Mouse (Mus musculus) cortical plate, adult 2 months (tissue): ENCODE measurements at regions not wholly inside any gene's neighbourhood (a gene's known extent, or its start where the extent isn't known, plus 50 kb on each side); places are given as distances from the start of the nearest gene placed in this dataset.

Experiments
- H3K27ac ChIP-seq: fragments of 200-500 bp; 2 replicates; pipeline ENCODE4 v1.5.1; 2012; ENCODE audit warnings: low read length, control low read depth, inconsistent platforms; ENCODE audit not compliant: insufficient read depth
- H3K4me1 ChIP-seq: fragments of 200-500 bp; 2 replicates; pipeline ENCODE4 v1.6.1; 2011; ENCODE audit warnings: low read length; ENCODE audit not compliant: control insufficient read depth, insufficient read depth
- H3K4me3 ChIP-seq: fragments of 200-500 bp; 2 replicates; pipeline ENCODE4 v1.5.1; 2011; ENCODE audit warnings: mild to moderate bottlenecking, low read length, control low read depth; ENCODE audit not compliant: insufficient read depth
- CTCF ChIP-seq: fragments of 200-500 bp; IDR thresholded peaks from 2 replicates; pipeline ENCODE4 v1.5.1; 2011; ENCODE audit warnings: mild to moderate bottlenecking, control low read depth, low read length; ENCODE audit not compliant: insufficient read depth; ENCODE audit errors: extremely low read depth
- POLR2A ChIP-seq: fragments of 200-500 bp; IDR thresholded peaks from 2 replicates; pipeline ENCODE4 v1.6.1; 2011; ENCODE audit warnings: mild to moderate bottlenecking, low read length, control low read depth; ENCODE audit not compliant: insufficient read depth; ENCODE audit errors: extremely low read depth

DNA sequence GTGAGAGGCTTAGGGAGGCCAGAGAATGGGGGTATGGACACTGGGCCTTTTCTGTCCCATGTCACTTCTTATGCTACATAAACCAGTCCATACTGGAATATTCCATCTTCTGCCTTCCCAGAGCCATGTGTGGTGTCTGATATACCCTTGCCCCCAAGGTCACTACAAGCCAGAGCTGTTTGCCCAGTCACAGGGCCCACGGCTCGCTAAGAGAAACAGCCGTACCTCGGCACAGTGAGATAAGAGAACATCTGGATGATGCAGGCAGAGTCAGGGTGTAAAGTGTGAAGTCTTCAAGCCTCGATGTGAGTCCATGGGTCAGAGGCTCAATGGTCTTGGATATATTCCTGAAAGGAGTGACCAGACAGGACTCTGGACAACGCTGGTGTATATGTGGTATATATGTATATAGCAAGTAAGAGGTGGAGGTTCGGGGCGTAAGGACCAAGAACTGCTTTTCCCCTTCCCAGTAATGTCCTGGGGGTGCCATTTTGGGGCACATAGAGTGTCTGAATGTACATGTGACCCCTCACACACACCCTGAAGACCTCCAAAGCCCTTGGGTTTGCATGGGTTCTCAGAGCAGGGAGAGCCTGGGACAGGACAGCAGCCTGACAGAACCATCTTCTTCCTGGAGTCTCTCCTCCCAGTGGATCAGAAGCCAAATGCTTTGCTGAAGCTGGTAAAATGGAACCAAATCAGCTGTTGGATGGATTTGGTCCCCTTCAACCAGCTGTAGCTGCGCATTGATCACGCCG, 58.1 kb upstream of the Slco4a1 start:
- no peak overlapping the region for H3K27ac ChIP-seq
- no peak overlapping the region for H3K4me3 ChIP-seq
- no peaks in the 10 kb centered on the region for H3K4me1 ChIP-seq
- no peak for TF ChIP-seq POLR2A
- TF ChIP-seq CTCF: no peak

DNA sequence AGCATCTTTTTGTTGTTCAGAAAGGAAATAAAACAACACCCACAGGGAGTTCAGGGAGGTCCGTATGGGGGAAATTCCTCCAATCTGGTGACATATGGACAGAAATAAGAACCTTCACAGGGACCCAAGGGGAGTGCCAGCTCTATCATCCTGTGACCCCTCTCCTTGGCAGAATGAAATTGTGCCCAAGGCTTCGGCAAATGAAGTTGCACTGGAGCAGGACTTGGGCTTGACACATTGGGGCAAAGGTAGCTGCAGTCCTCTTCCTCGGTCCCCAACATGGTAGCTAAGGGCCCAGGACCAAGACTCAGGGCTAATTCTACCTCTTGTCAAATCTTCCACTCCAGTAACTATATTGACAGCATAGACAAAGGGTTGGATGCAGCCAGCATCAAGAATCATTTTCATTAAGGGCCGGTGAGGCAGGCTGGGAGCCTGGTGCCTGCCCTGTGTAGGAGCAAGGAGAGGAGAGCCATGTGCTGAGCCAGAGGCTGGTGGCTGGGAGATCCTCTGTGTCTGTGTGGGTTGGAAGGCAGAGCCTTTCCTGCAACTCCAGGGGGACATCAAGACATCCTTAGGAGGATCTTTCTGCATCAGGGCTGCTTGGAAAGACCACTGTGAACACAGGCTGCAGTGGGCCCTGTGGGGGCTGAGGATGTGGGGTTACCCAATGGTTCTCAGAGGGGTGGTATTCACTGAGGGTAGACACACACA, 59.2 kb upstream of the Slco4a1 start:
- Histone ChIP-seq H3K27ac (no peak overlapping the region), H3K4me3 (no peak overlapping the region), H3K4me1 (no peaks in the 10 kb centered on the region)
- no peak for TF ChIP-seq POLR2A
- no peak for TF ChIP-seq CTCF

DNA sequence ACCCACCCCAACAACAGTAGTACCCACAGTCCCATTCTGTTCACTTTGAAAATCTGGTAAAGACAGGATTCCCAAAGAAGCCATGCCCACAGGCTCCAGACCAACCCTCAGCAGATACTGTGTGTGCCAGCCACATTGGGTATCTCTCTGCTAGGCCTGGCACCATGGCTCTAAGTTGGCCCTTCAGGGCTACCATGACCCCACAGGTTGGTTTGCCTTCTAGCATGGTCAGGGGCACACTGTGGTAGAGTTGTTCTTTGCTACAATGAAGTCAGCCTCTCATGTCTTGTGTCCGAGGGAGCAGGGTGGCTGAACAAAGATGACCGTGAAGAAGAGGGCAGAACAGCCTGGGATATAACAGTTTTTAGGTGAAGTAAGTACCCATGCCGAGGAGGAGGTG, 59.8 kb upstream of the Slco4a1 start:
- Histone ChIP-seq H3K4me3 (no peak overlapping the region), H3K27ac (no peak overlapping the region), H3K4me1 (no peaks in the 10 kb centered on the region)
- TF ChIP-seq POLR2A (no peak), CTCF (no peak)

DNA sequence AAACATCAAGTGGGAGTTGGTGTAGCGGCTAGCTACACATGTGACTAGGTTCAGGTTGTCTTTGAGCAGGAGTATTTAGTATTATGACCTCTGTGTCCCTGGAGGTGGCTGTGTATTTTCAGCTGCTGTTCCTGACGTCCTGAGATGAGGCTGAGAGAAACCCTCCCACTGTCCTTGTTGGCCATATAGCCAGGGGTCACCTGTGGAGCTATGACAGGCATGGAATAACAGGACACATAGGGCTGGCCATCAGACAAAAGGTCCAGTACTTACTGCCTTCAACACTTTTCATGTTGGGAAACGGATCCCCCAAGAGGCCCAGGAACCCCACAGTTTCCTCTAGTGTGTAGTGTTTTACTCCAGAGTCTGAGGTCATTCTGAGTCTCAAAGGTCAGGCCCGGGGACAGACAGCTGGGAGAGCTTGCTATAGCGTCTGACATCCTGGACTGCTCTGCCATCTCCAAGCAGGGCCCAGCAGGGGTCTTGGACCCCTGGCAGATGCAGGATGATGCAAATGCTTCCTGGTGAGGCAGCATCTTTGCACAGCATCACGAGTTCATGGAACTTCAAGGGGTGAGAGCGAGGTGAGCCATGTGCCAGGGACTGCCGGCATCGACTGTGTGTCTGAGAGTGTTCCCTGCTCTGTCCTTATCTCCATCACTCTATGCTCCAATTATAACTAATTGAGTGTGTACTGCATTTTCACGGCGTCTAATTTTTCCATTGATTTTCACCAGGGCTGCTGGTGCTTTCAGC, 60.6 kb upstream of the Slco4a1 start:
- no peak for TF ChIP-seq POLR2A
- no peak overlapping the region for H3K27ac ChIP-seq
- no peak overlapping the region for H3K4me3 ChIP-seq
- H3K4me1 ChIP-seq: no peaks in the 10 kb centered on the region

DNA sequence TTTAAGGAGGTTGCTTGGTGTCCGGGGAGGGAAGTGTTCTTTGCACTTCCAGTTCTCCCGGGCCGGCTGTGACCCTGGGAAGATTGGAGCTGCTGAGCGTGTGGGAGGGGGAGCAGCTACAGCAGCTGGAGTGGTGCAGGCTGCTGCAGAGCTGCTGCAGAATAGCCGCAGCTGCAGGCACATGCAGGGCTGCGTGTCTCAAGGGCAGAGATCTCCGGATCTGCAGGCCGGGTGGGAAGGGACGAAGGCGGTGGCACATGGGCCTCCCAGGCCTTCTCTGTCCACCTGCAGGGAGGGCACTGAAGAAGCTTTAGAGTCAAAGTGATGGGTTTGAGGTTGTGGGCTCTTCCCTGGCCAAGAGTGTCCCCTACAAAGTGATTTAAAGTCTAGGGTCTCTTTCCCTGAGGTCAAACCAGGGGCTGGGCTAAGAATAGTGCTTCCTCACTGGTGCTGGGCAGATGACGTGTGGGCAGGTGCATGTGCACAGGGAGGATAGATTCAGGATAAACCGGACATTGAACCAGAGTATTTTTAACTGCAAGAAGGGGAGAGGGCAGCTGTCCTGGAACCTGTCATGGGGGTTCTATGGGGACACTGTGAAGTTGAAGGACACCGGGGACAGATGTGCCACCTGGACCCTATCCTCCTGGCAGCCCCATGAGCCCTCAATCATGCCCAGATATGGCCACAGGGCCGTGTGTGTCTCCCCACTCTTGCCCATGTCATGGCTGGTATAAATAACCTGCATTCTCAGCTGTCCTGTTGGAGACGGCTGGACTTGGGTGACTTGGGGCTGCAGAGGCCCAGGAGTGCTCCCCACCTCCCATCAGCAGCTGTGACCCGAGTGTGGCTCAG, 58.6 kb upstream of the Gata5 start:
- Histone ChIP-seq H3K4me3 (no peak overlapping the region), H3K4me1 (no peaks in the 10 kb centered on the region), H3K27ac (no peak overlapping the region)
- TF ChIP-seq CTCF (no peak), POLR2A (no peak)

DNA sequence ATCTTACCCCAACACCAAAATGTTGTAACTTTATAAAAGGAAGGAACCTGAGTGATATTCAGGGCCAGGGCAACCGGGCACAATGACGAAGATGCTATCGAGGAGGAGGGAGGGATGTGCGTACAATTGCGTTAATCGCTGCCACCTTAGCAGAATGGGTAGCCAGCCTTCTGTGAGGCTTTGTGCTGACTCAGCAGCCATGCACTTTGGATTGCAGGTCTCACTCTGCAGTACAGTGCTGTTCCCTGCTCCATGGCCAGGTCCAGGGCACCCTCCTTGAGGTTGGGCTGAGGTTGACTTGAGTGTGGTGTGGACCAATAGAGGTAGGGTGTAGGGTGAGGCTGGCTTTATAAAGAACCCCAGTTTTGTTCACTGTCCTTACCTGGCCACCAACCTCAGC, 57.8 kb upstream of the Gata5 start:
- no peaks in the 10 kb centered on the region for H3K4me1 ChIP-seq
- TF ChIP-seq POLR2A: no peak
- no peak for TF ChIP-seq CTCF

DNA sequence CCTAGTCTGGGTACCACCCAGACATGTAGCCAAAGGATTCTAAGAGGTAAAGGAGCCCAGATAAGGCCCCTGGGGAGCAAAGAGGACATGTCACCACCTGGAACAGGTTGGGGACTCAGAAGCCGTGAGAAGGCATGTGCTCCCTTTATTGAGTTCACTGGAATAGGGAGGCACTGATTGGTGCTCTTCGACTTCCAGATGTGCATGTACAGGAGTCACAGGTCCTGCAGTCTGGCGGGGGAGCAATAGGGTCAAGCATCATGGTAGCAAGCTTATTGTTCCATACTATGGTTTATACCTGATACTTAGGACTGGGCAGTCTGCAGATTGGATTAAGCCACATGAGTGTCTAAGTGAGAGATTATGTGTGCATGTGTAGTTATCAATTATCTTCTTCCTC, 56.9 kb upstream of the Gata5 start:
- Histone ChIP-seq H3K4me1 (no peaks in the 10 kb centered on the region), H3K4me3 (no peak overlapping the region), H3K27ac (no peak overlapping the region)
- TF ChIP-seq POLR2A (no peak), CTCF (no peak)

More for the DNA sequence above, 57.8 kb upstream of the Gata5 start:
- Histone ChIP-seq H3K4me3 (no peak overlapping the region), H3K27ac (no peak overlapping the region)

DNA sequence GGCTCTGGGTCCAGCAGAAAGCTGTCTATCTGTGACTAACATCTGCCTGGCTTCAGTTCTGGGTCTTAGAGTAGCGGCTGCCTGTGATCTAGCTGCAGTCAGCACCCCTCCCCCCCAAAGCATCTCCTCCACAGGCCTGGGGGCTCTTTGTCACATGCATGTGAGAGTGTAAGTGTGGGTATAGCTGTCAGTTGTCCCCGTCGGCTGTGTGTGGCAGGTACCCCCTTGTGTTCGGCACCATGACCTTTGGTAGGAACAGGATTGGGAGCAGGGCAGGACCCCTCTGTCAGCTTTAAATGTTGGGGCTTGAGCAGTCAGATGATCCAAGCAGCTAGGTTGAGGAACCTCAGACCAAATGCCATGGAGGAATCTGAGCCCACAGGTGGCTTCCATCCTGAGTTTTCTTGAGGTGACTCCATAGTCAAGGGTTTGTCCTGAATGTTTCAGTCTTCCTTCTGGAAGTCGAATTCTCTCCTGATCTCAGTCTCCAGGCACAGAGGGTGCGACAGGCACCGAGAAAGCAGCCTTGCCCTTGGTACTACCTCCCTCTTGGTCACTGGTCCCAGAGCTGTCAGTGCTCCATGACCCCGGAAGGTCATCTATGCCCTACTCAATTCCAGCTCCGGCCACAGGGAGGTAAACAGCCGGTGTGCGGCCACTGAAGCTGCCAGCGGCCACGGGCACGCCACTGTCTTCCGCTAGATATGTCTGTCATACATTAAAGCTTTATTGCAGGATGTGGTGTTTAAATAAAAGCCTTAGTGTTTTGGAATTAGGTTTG, 55.9 kb upstream of the Gata5 start:
- Histone ChIP-seq H3K27ac (no peak overlapping the region), H3K4me1 (no peaks in the 10 kb centered on the region), H3K4me3 (no peak overlapping the region)
- TF ChIP-seq POLR2A: no peak
- no peak for TF ChIP-seq CTCF

DNA sequence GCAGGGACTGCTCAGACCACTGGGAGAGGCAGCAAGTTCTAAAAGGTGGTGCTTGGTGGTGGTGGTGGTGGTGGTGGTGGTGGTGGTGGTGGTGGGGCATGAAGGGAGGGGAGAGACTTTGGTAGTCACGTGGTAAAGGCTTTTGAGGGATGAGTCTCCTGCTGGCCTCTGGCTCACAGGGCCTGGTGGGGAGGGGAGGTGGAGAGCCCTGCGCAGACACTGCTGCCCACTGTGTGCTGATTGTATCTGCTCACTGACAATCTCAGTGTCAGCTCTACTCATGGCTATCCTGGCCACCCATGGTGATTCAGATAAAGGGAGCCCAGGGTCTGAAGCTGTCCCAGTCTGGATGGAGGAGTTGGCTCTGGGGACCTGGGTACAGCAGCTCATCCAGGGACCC, 55.0 kb upstream of the Gata5 start:
- Histone ChIP-seq H3K27ac (no peak overlapping the region), H3K4me3 (no peak overlapping the region), H3K4me1 (no peaks in the 10 kb centered on the region)
- TF ChIP-seq CTCF (no peak), POLR2A (no peak)
